Mouse (Mus musculus) olfactory bulb, adult 2 months (tissue): ENCODE results near the gene Spib. TPM values are rescaled to one million over a fixed set of nuclear protein-coding genes. Genes with fewer than 3 reads are reported as not detected.
A peak's percentile ranks its signal among the peaks of the same experiment; 100 is the strongest.

Experiments used
- H3K27ac ChIP-seq: fragments of 200-500 bp; 2 replicates; pipeline ENCODE4 v1.5.1; 2012; ENCODE audit warnings: low read depth, low read length; ENCODE audit not compliant: insufficient read depth
- H3K4me1 ChIP-seq: fragments of 200-500 bp; 2 replicates; pipeline ENCODE4 v1.6.1; 2012; ENCODE audit warnings: low read length; ENCODE audit not compliant: control insufficient read depth, insufficient read depth
- H3K4me3 ChIP-seq: fragments of 200-500 bp; 2 replicates; pipeline ENCODE4 v1.5.1; 2012; ENCODE audit warnings: mild to moderate bottlenecking, low read depth, low read length, moderate library complexity; ENCODE audit not compliant: insufficient read depth
- CTCF ChIP-seq: fragments of 200-500 bp; IDR thresholded peaks from 2 replicates; pipeline ENCODE4 v1.5.1; 2012; ENCODE audit warnings: low read depth, mild to moderate bottlenecking, low read length, moderate library complexity; ENCODE audit not compliant: insufficient read depth
- POLR2A ChIP-seq: fragments of 200-500 bp; IDR thresholded peaks from 2 replicates; pipeline ENCODE4 v1.6.1; 2012; ENCODE audit warnings: mild to moderate bottlenecking, low read depth, low read length, moderate library complexity; ENCODE audit not compliant: insufficient read depth
- WGBS: fragments of 180-500 bp; shearing (Covaris S2); methylation state at CpG from one replicate; pipeline ENCODE4 v1.1.7; 2018; 5-methylcytosine and 5-hydroxymethylcytosine counted together
- polyA plus RNA-seq: library from polyadenylated mRNA; stranded (reverse); fragments of >200 nt; gene quantifications from 2 replicates; pipeline ENCODE4 v1.2.4, GENCODE M21; 2012; ENCODE audit warnings: low replicate concordance; ENCODE audit not compliant: missing spikeins, insufficient read depth, insufficient read length

The Spib gene
- polyA plus RNA-seq, 1 experiment = not detected

DNA sequence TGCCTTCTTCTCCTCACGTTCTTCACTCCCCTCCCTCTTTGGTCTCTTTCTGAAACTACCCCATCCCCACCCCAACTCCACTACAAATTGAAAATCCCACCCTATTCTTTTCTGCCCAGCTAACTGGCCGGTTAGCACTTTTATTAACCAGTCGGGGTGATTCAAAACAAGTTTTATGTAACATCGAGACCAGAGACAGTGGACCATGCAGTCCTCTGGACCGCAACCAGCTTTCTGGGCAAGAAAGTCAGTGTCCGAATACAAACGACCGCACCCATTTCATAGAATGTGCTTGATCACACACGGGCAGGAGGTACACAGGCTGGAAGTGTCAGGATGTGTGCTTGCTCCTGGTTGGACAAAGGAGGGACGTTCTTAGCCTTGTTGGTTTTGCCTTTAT lies 32.6 kb upstream of the Spib start:
- no peaks in the 10 kb centered on the region for H3K4me1 ChIP-seq
- no peak overlapping the region for H3K27ac ChIP-seq
- H3K4me3 ChIP-seq = no peak overlapping the region
- TF ChIP-seq POLR2A (no peak), CTCF (no peak)
- WGBS = 82% methylated on average over 10 of the region's 10 CpGs

DNA sequence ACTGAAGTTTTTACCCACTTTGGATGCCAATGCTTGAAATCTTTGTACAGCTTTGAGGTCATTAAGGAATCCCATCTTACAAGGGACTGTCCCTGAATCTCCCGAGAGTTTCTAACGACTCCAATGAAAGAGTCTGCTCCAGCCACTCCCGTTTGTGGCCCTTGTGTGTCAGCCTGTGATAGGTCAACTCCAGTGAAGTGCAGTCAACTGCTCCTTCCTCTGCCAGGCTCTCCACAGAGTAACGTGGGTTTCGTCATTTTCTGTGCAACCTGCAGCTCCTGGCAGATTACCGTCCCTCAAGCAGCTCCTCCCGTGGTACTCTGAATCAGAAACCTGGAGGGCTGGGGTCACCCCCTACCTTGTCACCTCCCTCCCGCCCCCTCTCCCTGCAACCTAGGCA lies 31.4 kb upstream of the Spib start:
- TF ChIP-seq POLR2A (no peak), CTCF (no peak)
- Histone ChIP-seq H3K27ac (no peak overlapping the region), H3K4me3 (no peak overlapping the region), H3K4me1 (no peaks in the 10 kb centered on the region)
- 53% methylated on average over 8 of the region's 8 CpGs for WGBS

DNA sequence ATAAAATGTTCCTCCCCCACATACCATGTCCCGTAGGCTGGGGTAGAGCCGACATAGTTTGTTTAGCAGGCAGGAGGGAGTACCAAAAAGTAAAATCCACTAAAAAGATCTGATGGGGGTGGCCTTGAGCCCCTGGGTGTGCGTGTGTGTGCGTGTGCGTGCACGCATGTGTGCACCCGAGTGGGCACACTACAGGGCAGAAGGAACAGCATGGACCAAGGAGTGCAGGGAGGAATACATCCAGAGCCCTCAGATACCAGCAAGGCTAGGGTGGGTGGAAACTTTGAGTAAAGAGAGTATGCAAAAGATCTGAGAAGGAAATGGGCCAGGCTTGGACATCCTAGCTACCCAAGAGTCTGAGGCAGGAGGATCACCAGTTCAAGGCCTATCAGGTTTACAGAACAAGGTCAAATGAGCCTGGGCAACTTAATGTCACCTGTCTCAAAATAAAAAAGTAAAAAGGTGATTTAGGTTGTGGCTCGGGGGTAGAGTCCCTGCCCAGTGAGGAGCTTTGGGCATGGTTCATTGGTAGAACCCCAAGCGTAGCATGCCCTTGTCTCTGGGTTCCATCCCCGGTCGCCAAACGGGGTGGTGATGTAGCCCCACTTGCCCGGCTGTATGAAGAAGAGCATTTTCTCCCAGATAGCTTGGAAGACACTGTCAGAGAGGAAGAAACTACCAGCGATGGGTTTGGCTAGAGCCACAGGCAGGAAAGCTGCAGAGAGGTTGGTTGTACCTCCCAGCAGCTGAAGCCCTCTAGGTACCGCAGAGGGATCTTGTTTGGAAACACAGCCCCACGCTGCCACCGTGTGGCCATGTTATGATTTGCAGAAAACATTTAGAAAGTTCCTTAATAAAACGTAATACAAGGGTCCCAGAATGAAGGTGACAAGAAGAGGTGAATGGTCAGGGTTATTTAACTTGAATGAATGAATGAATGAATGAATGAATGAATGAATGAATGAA lies 28.8 kb upstream of the Spib start:
- 54% methylated on average over 18 of the region's 18 CpGs for WGBS
- H3K27ac ChIP-seq = no peak overlapping the region
- TF ChIP-seq CTCF (peak; percentile 40), POLR2A (no peak)
- no peaks in the 10 kb centered on the region for H3K4me1 ChIP-seq
- no peak overlapping the region for H3K4me3 ChIP-seq

DNA sequence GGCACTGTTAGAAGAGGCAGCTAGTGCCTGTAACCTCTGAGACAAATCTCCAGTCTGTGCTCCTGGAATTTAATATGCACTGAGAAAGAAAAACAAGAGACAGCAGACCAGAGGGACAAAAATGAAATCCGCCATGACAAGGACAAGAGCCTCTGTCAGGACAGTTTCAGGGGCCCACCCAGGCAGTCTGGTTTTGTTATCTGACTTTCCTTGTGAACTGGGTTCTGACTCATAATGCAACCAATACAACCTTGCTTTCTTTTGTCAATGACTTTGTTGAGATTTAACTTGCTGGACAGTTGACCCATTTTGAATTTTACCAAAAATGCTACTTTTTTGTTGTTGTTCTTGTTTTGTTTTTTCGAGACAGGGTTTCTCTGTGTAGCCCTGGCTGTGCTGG lies 25.8 kb upstream of the Spib start:
- WGBS = 62% methylated on average over 2 of the region's 2 CpGs
- peaks cover 4% of the 10 kb centered on the region; the same call in 1 of the 2 replicates for H3K4me1 ChIP-seq
- H3K4me3 ChIP-seq = no peak overlapping the region
- no peak overlapping the region for H3K27ac ChIP-seq
- TF ChIP-seq CTCF = no peak
- TF ChIP-seq POLR2A = no peak

DNA sequence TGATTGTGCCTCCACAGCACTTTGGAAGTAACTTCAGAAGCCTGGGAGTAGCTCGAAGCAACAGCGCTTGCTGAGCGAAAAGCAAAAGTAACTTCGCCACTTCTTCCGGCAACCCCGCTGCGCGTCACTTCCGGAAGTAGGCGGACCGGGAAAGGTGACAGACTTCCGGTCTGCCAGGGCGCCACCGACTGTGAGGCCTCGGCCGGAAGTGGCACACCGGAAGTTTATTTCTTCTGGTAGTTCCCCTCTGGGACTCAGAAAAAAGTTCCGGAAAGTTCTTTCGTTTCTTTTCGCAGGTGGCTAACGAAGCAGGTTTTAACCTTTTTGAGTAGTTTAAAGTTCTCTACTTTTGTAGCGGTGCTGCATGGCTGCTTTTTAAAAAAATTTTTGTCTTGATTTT lies 22.0 kb upstream of the Spib start, which contains the start of gene Nr1h2:
TSS of gene Nr1h2 (minus strand) at position 126 of the 400 bp plus-strand sequence.
- WGBS = under 1% methylated on average over 22 of the region's 22 CpGs
- Histone ChIP-seq H3K4me3 (peak within 1 kb of the TSS; percentile 67), H3K4me1 (peaks cover 8% of the 10 kb centered on the region; the same call in 1 of the 2 replicates), H3K27ac (peak within 1 kb of the TSS; percentile 65; the same call in 1 of the 2 replicates)
- TF ChIP-seq CTCF (no peak), POLR2A (no peak; the same call in 1 of the 2 replicates)

DNA sequence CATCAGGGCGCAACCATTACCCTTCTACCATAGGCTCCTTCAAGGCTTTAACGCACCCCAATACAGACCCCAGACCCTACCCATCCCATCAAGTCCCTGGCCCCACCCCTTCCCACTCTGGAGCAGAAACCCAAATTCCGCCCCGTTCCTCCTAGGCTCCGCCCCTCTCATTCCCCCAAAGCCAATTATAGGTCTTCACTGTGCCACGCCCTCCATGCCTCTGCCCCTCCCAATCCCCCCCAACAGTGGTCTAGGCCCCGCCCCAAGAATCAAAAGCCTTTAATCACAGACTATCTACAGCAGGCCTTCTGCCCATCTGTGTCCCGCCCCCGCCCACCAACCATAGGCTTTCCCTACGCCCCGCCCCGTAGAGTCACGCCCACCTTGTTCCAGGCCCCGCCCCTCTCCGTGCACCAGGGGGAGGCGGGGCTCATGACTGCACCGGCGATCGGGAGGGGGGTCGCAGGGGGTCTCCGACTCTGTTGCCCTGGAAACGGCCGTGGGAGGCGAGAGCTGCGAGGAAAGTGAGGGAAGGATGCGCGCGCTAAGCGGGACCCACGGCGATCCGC lies 21.4 kb upstream of the Spib start:
- TF ChIP-seq CTCF (no peak), POLR2A (no peak)
- peak overlapping the region; percentile 65; the same call in 1 of the 2 replicates for H3K27ac ChIP-seq
- under 1% methylated on average over 32 of the region's 32 CpGs for WGBS
- H3K4me3 ChIP-seq = peak overlapping the region; percentile 67
- peaks cover 8% of the 10 kb centered on the region; the same call in 1 of the 2 replicates for H3K4me1 ChIP-seq

DNA sequence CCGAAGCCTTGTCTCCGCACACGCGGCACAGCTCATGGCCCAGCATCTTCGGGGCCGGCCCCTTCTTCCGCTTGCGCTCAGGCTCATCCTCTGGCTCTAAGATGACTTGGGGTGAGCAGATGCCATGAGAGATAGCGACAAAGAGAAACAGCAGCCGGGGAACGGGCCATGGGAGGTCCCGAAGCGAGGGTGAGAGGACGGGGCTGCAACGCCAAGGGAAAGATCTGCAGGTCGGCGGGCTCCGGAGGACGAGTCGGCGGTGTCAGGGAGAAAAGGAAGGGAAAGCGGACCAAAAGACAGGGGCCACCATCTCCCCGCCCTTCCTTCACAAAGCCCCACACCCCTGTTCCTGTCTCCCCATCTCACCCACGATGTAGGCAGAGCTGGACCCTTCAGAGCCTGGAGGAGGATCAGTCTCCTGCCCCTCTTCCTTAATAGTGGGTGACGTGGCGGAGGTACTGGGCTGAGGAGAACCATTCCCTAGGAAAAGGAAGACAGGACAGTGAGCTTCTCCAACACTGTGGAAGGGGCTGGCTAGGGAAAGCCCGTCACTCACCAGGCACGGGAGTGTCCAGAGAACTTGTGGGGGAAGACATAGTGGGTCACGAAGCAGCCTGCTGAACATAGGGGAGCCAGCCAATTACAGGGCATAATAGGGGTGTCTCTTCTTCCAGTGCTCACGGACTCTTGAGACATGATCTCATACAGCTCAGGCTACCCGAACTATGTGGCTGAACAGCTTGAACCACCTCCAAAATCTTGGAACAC lies 20.5 kb upstream of the Spib start:
- TF ChIP-seq CTCF (no peak), POLR2A (no peak)
- H3K27ac ChIP-seq = no peak overlapping the region
- H3K4me3 ChIP-seq = 0 out of 2 replicates have a peak overlapping the region, but pooled peaks have one; percentile 67
- 87% methylated on average over 31 of the region's 31 CpGs for WGBS
- H3K4me1 ChIP-seq = peaks cover 12% of the 10 kb centered on the region

DNA sequence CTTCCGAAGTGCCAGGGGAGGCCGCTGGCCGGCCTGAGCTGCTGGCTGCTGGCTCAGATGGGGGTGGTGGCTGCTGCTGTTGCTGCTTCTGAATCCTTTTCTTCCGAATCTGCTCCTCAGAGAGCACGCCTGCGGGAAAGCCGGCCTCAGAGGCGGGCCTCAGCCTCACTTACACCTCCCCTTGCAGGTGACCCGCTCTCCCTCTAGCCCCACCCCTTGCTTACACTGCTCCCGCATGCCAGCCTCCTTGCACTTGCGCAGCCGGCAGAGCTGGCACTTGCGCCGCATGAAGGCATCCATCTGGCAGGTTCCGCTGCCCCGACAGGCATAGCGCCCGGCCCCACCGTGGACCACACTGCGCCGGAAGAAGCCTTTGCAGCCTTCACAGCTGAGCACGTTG lies 19.9 kb upstream of the Spib start:
- no peak for TF ChIP-seq CTCF
- TF ChIP-seq POLR2A = no peak
- Histone ChIP-seq H3K4me3 (no peak overlapping the region), H3K4me1 (peaks cover 12% of the 10 kb centered on the region), H3K27ac (no peak overlapping the region)
- WGBS = 78% methylated on average over 22 of the region's 22 CpGs

DNA sequence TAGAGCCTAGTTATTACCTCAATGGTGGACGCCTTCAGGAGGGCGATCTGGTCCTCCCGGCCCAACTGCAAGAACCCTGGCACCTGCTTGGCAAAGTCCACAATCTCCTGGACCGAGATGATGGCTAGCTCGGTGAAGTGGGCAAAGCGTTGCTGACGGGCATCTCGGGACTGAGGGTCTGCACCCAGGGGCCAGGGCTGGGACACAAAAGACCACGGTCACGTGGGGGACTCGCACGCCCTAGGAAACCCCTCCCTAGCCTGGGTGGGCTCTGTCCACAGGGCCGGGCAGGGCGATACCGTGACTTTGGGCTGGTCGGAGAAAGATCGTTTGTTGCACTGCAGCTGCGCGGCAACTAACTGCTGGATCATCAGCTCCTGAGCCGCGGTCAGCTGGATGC lies 19.4 kb upstream of the Spib start:
- H3K27ac ChIP-seq = no peak overlapping the region
- WGBS = 95% methylated on average over 21 of the region's 21 CpGs
- H3K4me1 ChIP-seq = peaks cover 12% of the 10 kb centered on the region
- no peak for TF ChIP-seq CTCF
- H3K4me3 ChIP-seq = no peak overlapping the region
